Mouse (Mus musculus): Measurements from ENCODE around the gene Evi2b.

- TF ChIP-seq FLI1 (IDR thresholded peaks at IDR 0.05; ENCODE audit: low read length), result no peak
- no peak for TF ChIP-seq GATA1 (IDR thresholded peaks at IDR 0.05; ENCODE audit: borderline replicate concordance, low read length)
Observed at GRCm38 (mm10) chr11:79527739-79528384, 4.3 kb upstream of the Evi2b start.
